Mouse (Mus musculus) limb, embryonic 10.5 days (tissue): ENCODE data around the gene Aar2. TPM values are rescaled to one million over a fixed set of nuclear protein-coding genes. Genes with fewer than 3 reads are reported as not detected.

ENCODE experiments used
- DNase-seq: peaks from one replicate; pipeline ENCODE4 v3.0.0-alpha.2; 2017; ENCODE audit warnings: low spot score
- H3K27ac ChIP-seq: fragments of 300-500 bp; sonication (generic); 2 replicates; pipeline ENCODE4 v1.5.1; 2016; ENCODE audit warnings: mild to moderate bottlenecking
- H3K27me3 ChIP-seq: fragments of 300-500 bp; sonication (generic); 2 replicates; pipeline ENCODE4 v1.6.1; 2016; ENCODE audit warnings: low read depth, mild to moderate bottlenecking; ENCODE audit not compliant: poor library complexity, severe bottlenecking
- H3K36me3 ChIP-seq: fragments of 300-500 bp; sonication (generic); 2 replicates; pipeline ENCODE4 v1.6.1; 2016; ENCODE audit warnings: mild to moderate bottlenecking, moderate library complexity
- H3K4me1 ChIP-seq: fragments of 300-500 bp; sonication (generic); 2 replicates; pipeline ENCODE4 v1.6.1; 2016
- H3K4me3 ChIP-seq: fragments of 300-500 bp; sonication (generic); 2 replicates; pipeline ENCODE4 v1.5.1; 2016; ENCODE audit warnings: mild to moderate bottlenecking, moderate library complexity
- H3K9me3 ChIP-seq: fragments of 300-500 bp; sonication (generic); replicated peaks from 2 replicates; pipeline ENCODE4 v1.6.1; 2016; ENCODE audit warnings: mild to moderate bottlenecking
- WGBS: fragments of 180-500 bp; shearing (Covaris S2); methylation state at CpG from one replicate; pipeline ENCODE4 v1.1.7; 2016; 5-methylcytosine and 5-hydroxymethylcytosine counted together
- polyA plus RNA-seq: library from polyadenylated mRNA; unstranded; fragments of >200 nt; fragmentation: Nextera tagmentation; extraction: Ambion mirVana; gene quantifications from 2 replicates; pipeline ENCODE4 v1.2.1, GENCODE M21; 2016

Aar2 gene
- polyA plus RNA-seq, 1 experiment from 2014 or later = 50.0 TPM

GRCm38 (mm10) chr2:156613541-156614257, 66.3 kb downstream of the Aar2 start, which contains the start of gene Dlgap4:
TSS of gene Dlgap4 (plus strand) at chr2:156613705.
- Histone ChIP-seq H3K36me3 (no peaks in the 10 kb centered on the region), H3K27me3 (peaks cover 99% of the 10 kb centered on the region), H3K4me1 (peaks cover 26% of the 10 kb centered on the region), H3K27ac (peak within 1 kb of the TSS; percentile 68), H3K4me3 (peak within 1 kb of the TSS; percentile 70), H3K9me3 (no peaks in the 10 kb centered on the region)
- WGBS = 1% methylated on average over 90 of the region's 103 CpGs
- DNase-seq = peak; percentile 70

- H3K36me3 ChIP-seq = no peaks in the 10 kb centered on the region
- H3K27ac ChIP-seq = peak overlapping the region; percentile 68; the same call in 1 of the 2 replicates
- peak; percentile 46 for DNase-seq
- H3K4me3 ChIP-seq = peak overlapping the region; percentile 70
- peaks cover 26% of the 10 kb centered on the region for H3K4me1 ChIP-seq
- WGBS = under 1% methylated on average over 18 of the region's 18 CpGs
- no peaks in the 10 kb centered on the region for H3K9me3 ChIP-seq
- peaks cover 99% of the 10 kb centered on the region for H3K27me3 ChIP-seq
These were observed 66.8 kb downstream of the Aar2 start for GRCm38 (mm10) chr2:156614258-156614556.

- Histone ChIP-seq H3K27me3 (peaks cover 100% of the 10 kb centered on the region), H3K4me1 (peaks cover 26% of the 10 kb centered on the region), H3K9me3 (no peaks in the 10 kb centered on the region), H3K36me3 (no peaks in the 10 kb centered on the region), H3K4me3 (peak overlapping the region; percentile 70), H3K27ac (no peak overlapping the region)
- DNase-seq = peak; percentile 42
- WGBS = 10% methylated on average over 31 of the region's 31 CpGs
These were observed 67.6 kb downstream of the Aar2 start for GRCm38 (mm10) chr2:156614661-156615654.

GRCm38 (mm10) chr2:156616513-156616912, 69.1 kb downstream of the Aar2 start:
- no peaks in the 10 kb centered on the region for H3K36me3 ChIP-seq
- peaks cover 94% of the 10 kb centered on the region for H3K27me3 ChIP-seq
- no peak overlapping the region for H3K4me3 ChIP-seq
- no peaks in the 10 kb centered on the region for H3K9me3 ChIP-seq
- 78% methylated on average over 7 of the region's 7 CpGs for WGBS
- no peak for DNase-seq
- peaks cover 26% of the 10 kb centered on the region for H3K4me1 ChIP-seq
- H3K27ac ChIP-seq = no peak overlapping the region

GRCm38 (mm10) chr2:156617536-156617935, 70.2 kb downstream of the Aar2 start:
- Histone ChIP-seq H3K27me3 (peaks cover 84% of the 10 kb centered on the region), H3K4me3 (no peak overlapping the region), H3K36me3 (no peaks in the 10 kb centered on the region), H3K4me1 (peaks cover 26% of the 10 kb centered on the region), H3K9me3 (no peaks in the 10 kb centered on the region), H3K27ac (no peak overlapping the region)
- 62% methylated on average over 11 of the region's 11 CpGs for WGBS
- no peak for DNase-seq

Other genes with a start within 250 kb of the Aar2 start
- 2.6 TPM in 2 replicates for gene Cnbd2, start 235.3 kb upstream of the Aar2 start, polyA plus RNA-seq
- gene Scand1, start 234.9 kb upstream of the Aar2 start, polyA plus RNA-seq = 53.3 and 61.0 TPM in 2 replicates
- 0.46 and 1.1 TPM in 2 replicates for gene Epb41l1, start 126.7 kb upstream of the Aar2 start, polyA plus RNA-seq
- 116 and 124 TPM in 2 replicates for gene Dlgap4, start 66.1 kb downstream of the Aar2 start, polyA plus RNA-seq
- 30.1 and 62.7 TPM in 2 replicates for gene Myl9, start 227.8 kb downstream of the Aar2 start, polyA plus RNA-seq